In the genomic region with DNA sequence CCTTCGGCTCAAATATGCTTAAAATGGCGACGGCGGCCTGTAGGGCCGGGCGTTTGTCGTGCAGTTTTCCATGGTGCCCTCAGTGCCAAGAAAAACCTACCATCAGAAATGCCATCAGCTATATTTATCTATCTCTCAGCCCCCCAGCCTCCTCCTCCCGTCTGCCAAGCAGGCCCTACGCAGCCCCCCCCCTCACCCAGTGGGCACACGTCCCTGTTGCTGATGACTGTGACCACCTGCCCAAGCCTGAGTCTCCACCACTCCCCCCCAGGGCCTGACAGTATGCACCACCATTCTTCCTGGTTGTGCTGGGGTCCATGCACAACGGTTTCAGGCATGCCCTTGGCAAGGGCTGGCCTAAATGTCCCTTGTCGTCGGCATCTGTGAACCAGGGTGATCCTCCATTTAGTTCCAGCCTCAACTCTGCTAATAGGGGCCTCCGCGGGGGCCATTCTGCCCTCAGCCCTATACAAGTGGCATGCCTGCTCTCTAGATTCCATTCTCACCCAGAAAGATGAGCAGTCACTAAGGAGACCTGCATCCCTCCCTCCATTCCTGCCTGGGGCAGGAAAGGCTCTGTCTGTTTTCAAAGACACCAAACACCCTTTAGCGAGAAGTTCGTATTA, we compare ENCODE assay signal across 14 mouse cellular contexts. TPM values are rescaled to one million over a fixed set of nuclear protein-coding genes. Genes with fewer than 3 reads are reported as not detected.
DNase-seq lines count a peak whose midpoint lies in the region; ATAC-seq and TF ChIP-seq lines count a peak whose summit lies in the region.
"Had no signal": no experiment of that assay in that cellular context is flagged by ENCODE, and none has a peak within 500 bp of the region (broad histone marks: within the 10 kb centered on the region; RNA-seq: fewer than 3 reads in every experiment).

No protein-coding gene starts in this region.

- peak overlapping the region; percentile 48 for H3K4me2 ChIP-seq in hindbrain, embryonic 15.5 days

- 13% methylated on average over 17 of the region's 17 CpGs for WGBS in cerebellum, adult 2 months
- 57% methylated on average over 17 of the region's 17 CpGs for WGBS in hindbrain, embryonic 15.5 days
- WGBS in hindbrain, embryonic 10.5 days = 70% methylated on average over 17 of the region's 17 CpGs
- WGBS in thymus, adult 2 months = 95% methylated on average over 17 of the region's 17 CpGs
- 78% methylated on average over 17 of the region's 17 CpGs for WGBS in lung, adult 2 months

- H3K27ac ChIP-seq in cerebellum, adult 2 months (ENCODE audit: insufficient read depth, low read length) = peak overlapping the region; percentile 85
- peak overlapping the region; percentile 54 for H3K27ac ChIP-seq in hindbrain, embryonic 15.5 days (replicated peaks)
- H3K27ac ChIP-seq in hindbrain, embryonic 10.5 days = no peak overlapping the region
- no peak overlapping the region for H3K27ac ChIP-seq in thymus, adult 2 months (ENCODE audit: control insufficient read depth, insufficient read depth, low read length)

- H3K4me3 ChIP-seq in cerebellum, adult 2 months (replicated peaks; ENCODE audit: insufficient read depth, low read depth, low read length) = peak overlapping the region; percentile 13
- 0 out of 2 replicates have a peak overlapping the region, but pooled peaks have one; percentile 0 for H3K4me3 ChIP-seq in hindbrain, embryonic 15.5 days
- no peak overlapping the region for H3K4me3 ChIP-seq in hindbrain, embryonic 10.5 days
- no peak overlapping the region for H3K4me3 ChIP-seq in thymus, adult 2 months (ENCODE audit: control insufficient read depth, insufficient read depth, low read length)
- H3K4me3 ChIP-seq in lung, adult 2 months (replicated peaks; ENCODE audit: extremely low read depth, low read depth, low read length) = no peak overlapping the region
- H3K4me3 ChIP-seq: erythroblast, embryonic 14.5 days; myocyte had no signal

- TF ChIP-seq CTCF in cerebellum, adult 2 months (IDR thresholded peaks at IDR 0.05; ENCODE audit: borderline replicate concordance, insufficient read depth, low read depth, low read length) = no peak
- no peak for TF ChIP-seq CTCF in thymus, adult 2 months (IDR thresholded peaks at IDR 0.05; ENCODE audit: borderline replicate concordance, control insufficient read depth, extremely low read depth, insufficient read depth, low read length, poor library complexity)
- TF ChIP-seq CTCF in lung, adult 2 months (IDR thresholded peaks at IDR 0.05; ENCODE audit: insufficient read depth, low read length) = no peak

- no peaks in the 10 kb centered on the region for H3K36me3 ChIP-seq in hindbrain, embryonic 15.5 days
- no peaks in the 10 kb centered on the region for H3K36me3 ChIP-seq in hindbrain, embryonic 10.5 days
- no peaks in the 10 kb centered on the region for H3K36me3 ChIP-seq in thymus, adult 2 months (ENCODE audit: control insufficient read depth, insufficient read depth, low read length)

- peak; percentile 57 to 61 for DNase-seq in cerebellum, adult 2 months
- no peak for DNase-seq in cerebellum, adult 9-10 months
- DNase-seq in hindbrain, embryonic 10.5 days (ENCODE audit: low spot score) = no peak
- DNase-seq in right cerebral cortex, postnatal 10 days (ENCODE audit: low spot score in 2 of 2) = peak; percentile 73 to 74
- DNase-seq in right cerebral cortex, postnatal 4 days = no peak
- no peak for DNase-seq in thymus, adult 2 months
- no peak for DNase-seq in lung, adult 2 months
- DNase-seq: heart, postnatal 14 days; kidney, postnatal 10 days; liver, postnatal 0 days had no signal

- H3K4me1 ChIP-seq in cerebellum, adult 2 months (ENCODE audit: control insufficient read depth, insufficient read depth, low read length) = peaks cover 68% of the 10 kb centered on the region
- H3K4me1 ChIP-seq in hindbrain, embryonic 15.5 days (replicated peaks) = peaks cover 46% of the 10 kb centered on the region
- peaks cover 31% of the 10 kb centered on the region for H3K4me1 ChIP-seq in hindbrain, embryonic 10.5 days (replicated peaks)
- no peaks in the 10 kb centered on the region for H3K4me1 ChIP-seq in thymus, adult 2 months (replicated peaks; ENCODE audit: control insufficient read depth, insufficient read depth, low read length)
- H3K4me1 ChIP-seq in lung, adult 2 months (ENCODE audit: control insufficient read depth, insufficient read depth, low read length) = peaks cover 25% of the 10 kb centered on the region

- H3K9ac ChIP-seq in hindbrain, embryonic 15.5 days = no peak overlapping the region
- H3K9ac ChIP-seq: liver, postnatal 0 days had no signal

- H3K9me3 ChIP-seq in hindbrain, embryonic 15.5 days = no peaks in the 10 kb centered on the region
- H3K9me3 ChIP-seq in hindbrain, embryonic 10.5 days = no peaks in the 10 kb centered on the region

- peak; percentile 39; the same call in 1 of the 2 replicates for ATAC-seq in hindbrain, embryonic 15.5 days (ENCODE audit: low FRiP score, low read depth)
- ATAC-seq: liver, postnatal 0 days; Patski had no signal

- TF ChIP-seq POLR2A in cerebellum, adult 2 months (IDR thresholded peaks at IDR 0.05; ENCODE audit: borderline replicate concordance, insufficient read depth, low read length) = no peak
- TF ChIP-seq POLR2A in thymus, adult 2 months (IDR thresholded peaks at IDR 0.05; ENCODE audit: control insufficient read depth, extremely low read depth, insufficient read depth, low read length, poor library complexity) = no peak
- TF ChIP-seq POLR2A in lung, adult 2 months (IDR thresholded peaks at IDR 0.05; ENCODE audit: borderline replicate concordance, extremely low read depth, low read depth, low read length) = no peak

- no peaks in the 10 kb centered on the region for H3K27me3 ChIP-seq in cerebellum, adult 2 months (ENCODE audit: control insufficient read depth, insufficient read depth, low read length)
- H3K27me3 ChIP-seq in hindbrain, embryonic 15.5 days = peaks cover 47% of the 10 kb centered on the region
- H3K27me3 ChIP-seq in hindbrain, embryonic 10.5 days (ENCODE audit: insufficient read depth, poor library complexity, severe bottlenecking) = peaks cover 99% of the 10 kb centered on the region
- H3K27me3 ChIP-seq in thymus, adult 2 months (ENCODE audit: control insufficient read depth, insufficient read depth, low read length) = no peaks in the 10 kb centered on the region
- H3K27me3 ChIP-seq: Patski had no signal

RNA-seq across cellular contexts. Expression of a gene that starts 35.2 kb away (rescaled TPM):
- 98.5 and 105 TPM in 2 replicates for polyA plus RNA-seq in cerebellum, adult 2 months (2012; rRNA removed)
- 71.2 and 87.6 TPM in 2 replicates for polyA plus RNA-seq in hindbrain, embryonic 15.5 days (2015; fragmentation: Nextera tagmentation; extraction: Ambion mirVana)
- polyA plus RNA-seq in hindbrain, embryonic 10.5 days (2016; fragmentation: Nextera tagmentation; extraction: Ambion mirVana) = 0.07 and 0.29 TPM in 2 replicates
- polyA plus RNA-seq in thymus, adult 2 months (2012; rRNA removed) = 17.7 and 18.2 TPM in 2 replicates
- 80.1 and 96.2 TPM in 2 replicates for polyA plus RNA-seq in lung, adult 2 months (2012; rRNA removed)

RNA-seq across cellular contexts. Expression of a gene that starts 42.2 kb away (rescaled TPM):
- polyA plus RNA-seq in cerebellum, adult 2 months (2012; rRNA removed) = 0.27 and 0.33 TPM in 2 replicates
- 1.2 and 1.7 TPM in 2 replicates for polyA plus RNA-seq in hindbrain, embryonic 15.5 days (2015; fragmentation: Nextera tagmentation; extraction: Ambion mirVana)
- 0.54 and 1.9 TPM in 2 replicates for polyA plus RNA-seq in hindbrain, embryonic 10.5 days (2016; fragmentation: Nextera tagmentation; extraction: Ambion mirVana)
- polyA plus RNA-seq in thymus, adult 2 months (2012; rRNA removed) = 1.8 and 2.6 TPM in 2 replicates
- polyA plus RNA-seq in lung, adult 2 months (2012; rRNA removed) = 2.0 and 2.8 TPM in 2 replicates

RNA-seq across cellular contexts. Expression of a gene that starts 57.6 kb away (rescaled TPM):
- polyA plus RNA-seq in cerebellum, adult 2 months (2012; rRNA removed) = 16.1 and 16.2 TPM in 2 replicates
- 14.0 and 15.1 TPM in 2 replicates for polyA plus RNA-seq in hindbrain, embryonic 15.5 days (2015; fragmentation: Nextera tagmentation; extraction: Ambion mirVana)
- 3.8 and 5.5 TPM in 2 replicates for polyA plus RNA-seq in hindbrain, embryonic 10.5 days (2016; fragmentation: Nextera tagmentation; extraction: Ambion mirVana)
- 2.2 TPM in 2 replicates for polyA plus RNA-seq in thymus, adult 2 months (2012; rRNA removed)
- polyA plus RNA-seq in lung, adult 2 months (2012; rRNA removed) = 2.5 and 2.9 TPM in 2 replicates

Comparison
In these comparisons a context has a peak if more than half of its experiments do, and no peak if none do; other contexts are left out.
1. DNase-seq: peak in cerebellum, adult 2 months (2 of 2) and right cerebral cortex, postnatal 10 days (2 of 2); none in cerebellum, adult 9-10 months (single experiment), hindbrain, embryonic 10.5 days (single experiment), right cerebral cortex, postnatal 4 days (single experiment), thymus, adult 2 months (single experiment) and lung, adult 2 months (single experiment).
2. H3K27ac ChIP-seq: peak in cerebellum, adult 2 months (single experiment) and hindbrain, embryonic 15.5 days (single experiment); none in hindbrain, embryonic 10.5 days (single experiment) and thymus, adult 2 months (single experiment).
3. H3K4me3 ChIP-seq: peak in cerebellum, adult 2 months (single experiment) and hindbrain, embryonic 15.5 days (single experiment); none in hindbrain, embryonic 10.5 days (single experiment), thymus, adult 2 months (single experiment) and lung, adult 2 months (single experiment).
4. RNA of a gene that starts 35.2 kb away (polyA plus RNA-seq): 98.5 to 105 TPM in cerebellum, adult 2 months, 80.1 to 96.2 TPM in lung, adult 2 months, 71.2 to 87.6 TPM in hindbrain, embryonic 15.5 days and 17.7 to 18.2 TPM in thymus, adult 2 months; 0.07 to 0.29 TPM in hindbrain, embryonic 10.5 days; every median in the first group is over 10 times any median in the second.